Mouse (Mus musculus): ENCODE data around the gene Vmn1r208. TPM values are rescaled to one million over a fixed set of nuclear protein-coding genes. Genes with fewer than 3 reads are reported as not detected.
"Not testable (repeated sequence)": the region's sequence is repeated elsewhere in the genome, so short reads cannot be mapped to it uniquely, and the experiment has no call there.

Gene Vmn1r208
- polyA plus RNA-seq (2011; ENCODE audit: insufficient read depth, insufficient read length, low replicate concordance, missing spikeins), result not detected in 2 replicates

- not testable (repeated sequence) for H3K4me1 ChIP-seq (ENCODE audit: control insufficient read depth, insufficient read depth, low read length); H3K4me3 ChIP-seq (replicated peaks; ENCODE audit: control insufficient read depth, low read depth, low read length); H3K27ac ChIP-seq (ENCODE audit: control insufficient read depth, insufficient read depth, low read depth, low read length, poor library complexity)
- no CpG with 5 or more reads among the region's 7 CpGs for WGBS
These were observed at the start of gene Vmn1r208 for GRCm38 (mm10) chr13:22777300-22777699. Gene Vmn1r208 (minus strand): TSS chr13:22777400.

GRCm38 (mm10) chr13:22821601-22822000, 44.4 kb upstream of the Vmn1r208 start:
- 84% methylated on average over 1 of the region's 1 CpGs for WGBS
- not testable (repeated sequence) for H3K4me1 ChIP-seq (ENCODE audit: control insufficient read depth, insufficient read depth, low read length); H3K4me3 ChIP-seq (replicated peaks; ENCODE audit: control insufficient read depth, low read depth, low read length); H3K27ac ChIP-seq (ENCODE audit: control insufficient read depth, insufficient read depth, low read depth, low read length, poor library complexity)

DNA sequence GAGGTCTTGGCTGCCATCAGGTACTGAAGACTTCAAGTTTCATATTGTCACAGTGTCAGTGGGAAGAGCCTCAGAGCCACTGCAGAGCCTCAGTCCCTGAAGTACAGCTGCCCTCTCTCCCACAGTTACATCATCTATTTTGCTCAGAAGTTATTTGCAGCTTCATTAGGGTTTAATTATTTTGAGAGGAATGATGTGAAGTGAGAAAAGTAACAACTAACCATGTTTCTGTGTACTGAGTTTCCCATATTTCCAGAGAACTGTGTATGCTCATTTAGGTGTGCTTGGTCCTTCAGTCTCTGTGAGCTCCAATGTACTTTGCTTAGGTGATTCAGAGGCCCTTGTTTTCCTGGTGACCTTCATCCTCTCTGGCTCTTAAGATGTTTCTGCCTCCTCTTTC, 32.4 kb upstream of the Vmn1r208 start, which contains the start of gene Vmn1r209:
TSS of gene Vmn1r209 (minus strand) at position 101 of the 400 bp plus-strand sequence.
- H3K4me1 ChIP-seq (ENCODE audit: control insufficient read depth, insufficient read depth, low read length); H3K27ac ChIP-seq (ENCODE audit: control insufficient read depth, insufficient read depth, low read depth, low read length, poor library complexity); H3K4me3 ChIP-seq (replicated peaks; ENCODE audit: control insufficient read depth, low read depth, low read length): not testable (repeated sequence)

DNA sequence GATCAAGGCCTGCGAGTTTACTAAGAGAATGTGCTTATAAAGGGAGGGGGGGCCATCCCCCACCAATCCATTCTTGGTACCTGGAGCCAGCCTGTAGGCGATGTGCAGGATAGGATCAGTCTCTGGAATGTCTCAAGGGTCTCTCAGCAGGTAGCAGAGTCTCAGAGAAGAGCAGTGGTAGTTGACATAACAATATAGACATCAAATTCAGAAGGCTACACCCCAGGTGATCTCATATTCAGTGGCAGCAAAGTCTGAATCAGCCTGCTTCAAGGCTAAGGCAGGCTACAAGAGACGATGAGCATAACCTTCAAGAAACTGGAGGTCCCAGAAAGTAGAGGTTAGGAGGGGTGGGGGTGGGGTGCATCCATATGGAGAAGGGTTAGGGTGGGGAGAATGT, 10.9 kb upstream of the Vmn1r208 start:
- H3K4me3 ChIP-seq (replicated peaks; ENCODE audit: control insufficient read depth, low read depth, low read length); H3K4me1 ChIP-seq (ENCODE audit: control insufficient read depth, insufficient read depth, low read length); H3K27ac ChIP-seq (ENCODE audit: control insufficient read depth, insufficient read depth, low read depth, low read length, poor library complexity): not testable (repeated sequence)
- 63% methylated on average over 3 of the region's 3 CpGs for WGBS

DNA sequence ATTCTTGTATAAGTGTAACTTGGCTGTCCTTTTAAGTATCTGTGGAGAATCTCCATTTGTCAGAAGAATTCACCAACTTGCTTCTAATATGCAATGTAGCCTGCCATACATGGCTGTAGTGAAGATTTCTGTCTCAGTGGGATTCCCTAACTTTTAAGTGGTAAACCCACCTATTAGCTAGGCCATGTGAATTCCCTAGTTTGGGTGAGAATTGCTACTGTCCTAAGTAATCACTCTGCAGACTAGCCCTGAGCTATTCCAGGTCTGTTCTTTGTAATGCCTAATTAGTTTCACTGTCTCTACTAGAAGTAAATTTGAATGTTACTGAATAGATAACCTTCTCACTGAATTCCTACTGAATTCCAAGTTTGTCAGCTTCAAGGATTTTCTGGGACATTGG, 7.0 kb upstream of the Vmn1r208 start:
- not testable (repeated sequence) for H3K4me1 ChIP-seq (ENCODE audit: control insufficient read depth, insufficient read depth, low read length); H3K27ac ChIP-seq (ENCODE audit: control insufficient read depth, insufficient read depth, low read depth, low read length, poor library complexity); H3K4me3 ChIP-seq (replicated peaks; ENCODE audit: control insufficient read depth, low read depth, low read length)

DNA sequence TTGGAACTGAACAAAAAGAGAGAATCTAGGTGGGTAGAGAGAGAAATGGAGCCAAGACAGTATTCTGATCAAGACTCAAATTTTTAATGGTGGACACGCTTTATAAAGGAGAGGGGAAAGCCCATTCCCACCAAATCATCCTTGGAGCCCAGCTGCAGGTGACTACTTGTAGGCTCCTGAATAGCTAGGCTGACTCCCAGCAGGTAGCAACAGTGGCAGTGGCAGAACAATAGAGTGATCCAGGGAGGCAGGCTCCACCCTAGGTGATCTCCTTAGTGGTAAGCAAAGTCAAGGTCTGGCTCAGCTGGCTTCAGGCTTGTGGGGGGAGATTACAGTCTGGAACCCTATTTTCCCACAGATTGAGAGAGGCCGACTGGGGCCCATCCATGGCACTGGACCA, 5.6 kb downstream of the Vmn1r208 start:
- H3K4me3 ChIP-seq (replicated peaks; ENCODE audit: control insufficient read depth, low read depth, low read length), result not testable (repeated sequence)
- WGBS, result 68% methylated on average over 2 of the region's 2 CpGs

GRCm38 (mm10) chr13:22747524-22747923, 29.7 kb downstream of the Vmn1r208 start:
- no peaks in the 10 kb centered on the region for H3K4me1 ChIP-seq (ENCODE audit: control insufficient read depth, insufficient read depth, low read length)
- no peak for TF ChIP-seq CTCF (IDR thresholded peaks at IDR 0.05; ENCODE audit: control insufficient read depth, insufficient read depth, low read length)
- TF ChIP-seq POLR2A (IDR thresholded peaks at IDR 0.05; ENCODE audit: borderline replicate concordance, control insufficient read depth, low read depth, low read length), result no peak

More for the DNA sequence above, 5.6 kb downstream of the Vmn1r208 start:
- not testable (repeated sequence) for H3K4me1 ChIP-seq (ENCODE audit: control insufficient read depth, insufficient read depth, low read length); H3K27ac ChIP-seq (ENCODE audit: control insufficient read depth, insufficient read depth, low read depth, low read length, poor library complexity)

DNA sequence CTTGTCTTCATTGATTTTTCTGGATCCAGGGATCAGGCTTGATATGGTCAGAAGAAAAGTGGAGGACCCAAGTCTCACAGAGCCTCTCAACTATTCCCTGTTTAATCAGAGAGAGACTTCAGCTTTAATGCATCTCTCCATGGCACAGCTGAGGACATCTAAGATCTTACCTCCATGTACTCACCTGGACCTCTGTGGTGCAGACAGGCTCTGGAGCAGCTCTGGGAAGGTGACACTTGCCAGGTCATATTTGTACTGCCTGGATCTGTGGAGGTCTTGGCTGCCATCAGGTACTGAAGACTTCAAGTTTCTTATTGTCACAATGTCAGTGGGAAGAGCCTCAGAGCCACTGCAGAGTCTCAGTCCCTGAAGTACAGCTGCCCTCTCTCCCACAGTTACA, 47.7 kb downstream of the Vmn1r208 start, which contains the start of gene Vmn1r207-ps:
TSS of gene Vmn1r207-ps (minus strand) at position 101 of the 400 bp plus-strand sequence.
- not testable (repeated sequence) for H3K4me3 ChIP-seq (replicated peaks; ENCODE audit: control insufficient read depth, low read depth, low read length); H3K4me1 ChIP-seq (ENCODE audit: control insufficient read depth, insufficient read depth, low read length)

More at GRCm38 (mm10) chr13:22747524-22747923, 29.7 kb downstream of the Vmn1r208 start:
- H3K27ac ChIP-seq (ENCODE audit: control insufficient read depth, insufficient read depth, low read depth, low read length, poor library complexity), result no peak overlapping the region
- no peak overlapping the region for H3K4me3 ChIP-seq (replicated peaks; ENCODE audit: control insufficient read depth, low read depth, low read length)

More for the DNA sequence above, 47.7 kb downstream of the Vmn1r208 start, which contains the start of gene Vmn1r207-ps:
- H3K27ac ChIP-seq (ENCODE audit: control insufficient read depth, insufficient read depth, low read depth, low read length, poor library complexity), result not testable (repeated sequence)

Other genes with a start within 250 kb of the Vmn1r208 start
- gene Vmn1r204, start 224.2 kb downstream of the Vmn1r208 start, polyA plus RNA-seq (2011; ENCODE audit: insufficient read depth, insufficient read length, low replicate concordance, missing spikeins), result not detected in 2 replicates
- gene Vmn1r205, start 184.4 kb downstream of the Vmn1r208 start, polyA plus RNA-seq (2011; ENCODE audit: insufficient read depth, insufficient read length, low replicate concordance, missing spikeins), result not detected in 2 replicates
- not detected in 2 replicates for gene Vmn1r206, start 153.1 kb downstream of the Vmn1r208 start, polyA plus RNA-seq (2011; ENCODE audit: insufficient read depth, insufficient read length, low replicate concordance, missing spikeins)
- gene Vmn1r207-ps, start 47.8 kb downstream of the Vmn1r208 start, polyA plus RNA-seq (2011; ENCODE audit: insufficient read depth, insufficient read length, low replicate concordance, missing spikeins), result not detected in 2 replicates
- gene Vmn1r209, start 32.3 kb upstream of the Vmn1r208 start, polyA plus RNA-seq (2011; ENCODE audit: insufficient read depth, insufficient read length, low replicate concordance, missing spikeins), result not detected in 2 replicates
- gene Vmn1r210, start 53.9 kb upstream of the Vmn1r208 start, polyA plus RNA-seq (2011; ENCODE audit: insufficient read depth, insufficient read length, low replicate concordance, missing spikeins), result not detected in 2 replicates
- gene Vmn1r211, start 80.2 kb upstream of the Vmn1r208 start, polyA plus RNA-seq (2011; ENCODE audit: insufficient read depth, insufficient read length, low replicate concordance, missing spikeins), result not detected in 2 replicates
- gene Vmn1r212, start 106.8 kb upstream of the Vmn1r208 start, polyA plus RNA-seq (2011; ENCODE audit: insufficient read depth, insufficient read length, low replicate concordance, missing spikeins), result not detected in 2 replicates
- not detected in 2 replicates for gene Vmn1r213, start 230.3 kb upstream of the Vmn1r208 start, polyA plus RNA-seq (2011; ENCODE audit: insufficient read depth, insufficient read length, low replicate concordance, missing spikeins)